In genomic region chr4:49075881-49076280, GRCm38 (mm10) we compare ENCODE assay signal across 33 mouse cellular contexts. TPM values are rescaled to one million over a fixed set of nuclear protein-coding genes. Genes with fewer than 3 reads are reported as not detected.
"Had no signal": no experiment of that assay in that cellular context is flagged by ENCODE, and none has a peak within 500 bp of the region (broad histone marks: within the 10 kb centered on the region; RNA-seq: fewer than 3 reads in every experiment).

No protein-coding gene starts in this region.

- H3K4me3 ChIP-seq: embryonic facial prominence, embryonic 10.5 days; embryonic facial prominence, embryonic 12.5 days; embryonic facial prominence, embryonic 13.5 days; embryonic facial prominence, embryonic 15.5 days; erythroblast, embryonic 14.5 days; forebrain, embryonic 10.5 days; forebrain, embryonic 12.5 days; forebrain, embryonic 13.5 days; forebrain, embryonic 15.5 days; gastrocnemius, adult 2 months; heart, adult 2 months had no signal

- ATAC-seq: forebrain, embryonic 13.5 days; forebrain, embryonic 14.5 days; forebrain, embryonic 15.5 days; forebrain, embryonic 16.5 days; forebrain, postnatal 0 days had no signal

- H3K36me3 ChIP-seq: embryonic facial prominence, embryonic 10.5 days; embryonic facial prominence, embryonic 12.5 days; embryonic facial prominence, embryonic 13.5 days; embryonic facial prominence, embryonic 15.5 days; forebrain, embryonic 10.5 days; forebrain, embryonic 12.5 days; forebrain, embryonic 15.5 days had no signal

- H3K27me3 ChIP-seq: embryonic facial prominence, embryonic 12.5 days; embryonic facial prominence, embryonic 13.5 days; embryonic facial prominence, embryonic 15.5 days; forebrain, embryonic 12.5 days; forebrain, embryonic 13.5 days; forebrain, embryonic 15.5 days had no signal

- H3K4me1 ChIP-seq: embryonic facial prominence, embryonic 10.5 days; embryonic facial prominence, embryonic 12.5 days; embryonic facial prominence, embryonic 13.5 days; embryonic facial prominence, embryonic 15.5 days had no signal

- H3K9ac ChIP-seq: embryonic facial prominence, embryonic 12.5 days; embryonic facial prominence, embryonic 13.5 days; embryonic facial prominence, embryonic 15.5 days; forebrain, embryonic 12.5 days; forebrain, embryonic 13.5 days; forebrain, embryonic 15.5 days; forebrain, postnatal 0 days had no signal

- DNase-seq: cerebellum, adult 2 months; cerebellum, adult 8-10 months; cerebellum, adult 9-10 months; cerebellum, adult 9-11 months; cerebellum, postnatal 10 days; cerebellum, postnatal 14 days; cerebellum, postnatal 25 days; cerebellum, postnatal 36 days; embryo, embryonic 11 days; forebrain, postnatal 0 days; gastrocnemius, adult 2 months; gastrocnemius, postnatal 10 days; gastrocnemius, postnatal 14 days; gastrocnemius, postnatal 25 days; gastrocnemius, postnatal 36 days; heart, adult 11 months; heart, adult 18-20 months; heart, adult 2 months had no signal

- H3K27ac ChIP-seq: embryonic facial prominence, embryonic 10.5 days; embryonic facial prominence, embryonic 12.5 days; embryonic facial prominence, embryonic 13.5 days; embryonic facial prominence, embryonic 15.5 days; forebrain, embryonic 10.5 days; forebrain, embryonic 12.5 days; forebrain, embryonic 13.5 days; forebrain, embryonic 15.5 days; gastrocnemius, adult 2 months; heart, adult 2 months had no signal

RNA-seq across cellular contexts. Expression of gene Plppr1, which starts 16.8 kb away (rescaled TPM):
- total RNA-seq: common myeloid progenitor, adult 5-6 weeks; gastrocnemius, adult 18-20 months; gastrocnemius, adult 2 months; gastrocnemius, adult 8-10 months; gastrocnemius, postnatal 25 days; gastrocnemius, postnatal 36 days; granulocyte monocyte progenitor cell, adult 5-6 weeks had no signal
- polyA plus RNA-seq: erythroblast, embryonic 14.5 days; heart, adult 2 months had no signal
